In genomic region chr11:102851883-102852282, GRCm38 (mm10) we compare ENCODE assay signal across 9 mouse cellular contexts. TPM values are rescaled to one million over a fixed set of nuclear protein-coding genes. Genes with fewer than 3 reads are reported as not detected.
DNase-seq lines count a peak whose midpoint lies in the region; ATAC-seq lines count a peak whose summit lies in the region.
"Had no signal": no experiment of that assay in that cellular context is flagged by ENCODE, and none has a peak within 500 bp of the region (broad histone marks: within the 10 kb centered on the region; RNA-seq: fewer than 3 reads in every experiment).

No protein-coding gene starts in this region.

- no peak for ATAC-seq in activated CD4-positive, CD25-positive, alpha-beta regulatory T cell, adult 4 months

- peak; percentile 34 to 54 for DNase-seq in layer of hippocampus, postnatal 10 days (ENCODE audit: low spot score in 2 of 2)
- DNase-seq in layer of hippocampus, adult 9-10 months (ENCODE audit: low spot score) = no peak
- DNase-seq in NIH3T3 (ENCODE audit: low read depth) = peak; percentile 80
- DNase-seq in cerebellum, adult 9-11 months = peak; percentile 59
- peak; percentile 62 to 71 for DNase-seq in gastrocnemius, postnatal 36 days
- DNase-seq in kidney, postnatal 4 days = peak; percentile 89
- DNase-seq in ovary, postnatal 14 days (ENCODE audit: low spot score) = peak; percentile 67

- intact Hi-C loops in gastrocnemius, postnatal 36 days (cut with DNase I) = loop anchor here (1.0 kb wide), 1 partner anchor 77 kb away; no protein-coding TSS in a partner anchor

RNA-seq across cellular contexts. Expression of gene Higd1b, which starts 16.2 kb away (rescaled TPM):
- total RNA-seq in layer of hippocampus, postnatal 10 days (2021) = 10 to 100 TPM in 1 of 2 experiments, 1 to 10 TPM in 1; 9.3 to 11.1 TPM
- total RNA-seq in gastrocnemius, postnatal 36 days (2021) = 1 to 10 TPM; 3.5 to 6.1 TPM
- not detected for polyA plus RNA-seq in activated CD4-positive, CD25-positive, alpha-beta regulatory T cell, adult 4 months (2017; shearing (Covaris generic))
- polyA plus RNA-seq: embryonic facial prominence, embryonic 13.5 days had no signal

RNA-seq across cellular contexts. Expression of gene Eftud2, which starts 28.9 kb away (rescaled TPM):
- total RNA-seq in layer of hippocampus, postnatal 10 days (2021) = 100 to 1,000 TPM; 105 to 117 TPM
- total RNA-seq in gastrocnemius, postnatal 36 days (2021) = 10 to 100 TPM; 20.7 to 28.5 TPM
- polyA plus RNA-seq in activated CD4-positive, CD25-positive, alpha-beta regulatory T cell, adult 4 months (2017; shearing (Covaris generic)) = 100 to 1,000 TPM in 1 of 2 experiments, 10 to 100 TPM in 1; 97.6 to 127 TPM

RNA-seq across cellular contexts. Expression of gene Ccdc103, which starts 29.1 kb away (rescaled TPM):
- 1 to 10 TPM; 1.1 to 1.4 TPM for total RNA-seq in layer of hippocampus, postnatal 10 days (2021)
- total RNA-seq in gastrocnemius, postnatal 36 days (2021) = not detected
- under 1 TPM in 1 of 2 experiments, not detected in 1; 0.29 TPM for polyA plus RNA-seq in activated CD4-positive, CD25-positive, alpha-beta regulatory T cell, adult 4 months (2017; shearing (Covaris generic))

RNA-seq across cellular contexts. Expression of gene Gjc1, which starts 32.4 kb away (rescaled TPM):
- 10 to 100 TPM; 15.4 to 17.6 TPM for total RNA-seq in layer of hippocampus, postnatal 10 days (2021)
- total RNA-seq in gastrocnemius, postnatal 36 days (2021) = 1 to 10 TPM; 4.6 to 5.8 TPM
- polyA plus RNA-seq in activated CD4-positive, CD25-positive, alpha-beta regulatory T cell, adult 4 months (2017; shearing (Covaris generic)) = under 1 TPM in 1 of 2 experiments, not detected in 1; 0.15 TPM

RNA-seq across cellular contexts. Expression of gene Fam187a, which starts 33.1 kb away (rescaled TPM):
- total RNA-seq in layer of hippocampus, postnatal 10 days (2021) = not detected
- total RNA-seq in gastrocnemius, postnatal 36 days (2021) = not detected
- polyA plus RNA-seq in activated CD4-positive, CD25-positive, alpha-beta regulatory T cell, adult 4 months (2017; shearing (Covaris generic)) = not detected
- polyA plus RNA-seq: embryonic facial prominence, embryonic 13.5 days had no signal
